Mouse (Mus musculus) brain, embryonic 18.5 days (tissue): ENCODE results near the gene Ccdc62.

Source experiments
- DNase-seq: peaks from one replicate; pipeline ENCODE4 v3.0.0-alpha.2; 2012; ENCODE audit warnings: low read depth, low spot score

Gene Ccdc62

GRCm38 (mm10) chr5:123935931-123936330, 5.5 kb downstream of the Ccdc62 start:
- DNase-seq = no peak

DNA sequence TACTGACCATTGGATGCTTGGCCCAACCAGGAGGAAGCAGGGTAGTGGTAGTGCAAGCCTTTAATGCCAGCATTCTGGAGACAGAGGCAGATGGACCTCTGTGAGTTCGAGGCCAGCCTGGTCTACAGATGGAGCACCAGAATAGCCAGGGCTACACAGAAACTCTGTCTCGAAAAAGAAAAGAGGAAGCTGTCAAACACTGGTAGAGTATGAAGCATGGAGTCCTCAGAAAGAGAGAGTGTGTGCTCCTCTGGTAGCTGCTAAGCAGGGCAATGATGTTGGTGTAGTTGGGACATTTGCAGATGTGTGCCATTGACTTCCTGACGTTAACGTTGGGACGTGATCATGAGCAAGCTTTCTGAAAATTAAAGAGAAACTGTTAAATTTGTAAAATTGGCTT, 8.0 kb downstream of the Ccdc62 start:
- DNase-seq = no peak

DNA sequence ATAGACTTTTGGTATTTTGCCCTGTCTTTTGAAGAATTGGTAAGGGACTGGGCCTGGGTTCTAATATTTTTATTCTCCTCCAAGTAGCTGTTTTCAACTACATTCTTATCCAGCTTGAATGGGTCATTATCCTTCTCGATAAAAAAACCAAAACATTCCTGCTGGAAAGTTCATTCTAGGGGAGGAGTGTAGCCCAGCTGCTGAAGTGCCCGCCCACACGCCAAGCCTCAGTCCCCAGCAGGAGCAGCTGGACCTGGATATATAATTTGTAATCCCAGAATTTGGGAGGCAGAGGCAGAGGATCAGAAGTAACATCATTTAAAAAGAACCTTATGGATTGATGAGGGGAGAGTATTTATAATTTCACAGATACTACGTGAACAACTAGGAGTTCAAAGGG, 16.1 kb downstream of the Ccdc62 start:
- DNase-seq = no peak

DNA sequence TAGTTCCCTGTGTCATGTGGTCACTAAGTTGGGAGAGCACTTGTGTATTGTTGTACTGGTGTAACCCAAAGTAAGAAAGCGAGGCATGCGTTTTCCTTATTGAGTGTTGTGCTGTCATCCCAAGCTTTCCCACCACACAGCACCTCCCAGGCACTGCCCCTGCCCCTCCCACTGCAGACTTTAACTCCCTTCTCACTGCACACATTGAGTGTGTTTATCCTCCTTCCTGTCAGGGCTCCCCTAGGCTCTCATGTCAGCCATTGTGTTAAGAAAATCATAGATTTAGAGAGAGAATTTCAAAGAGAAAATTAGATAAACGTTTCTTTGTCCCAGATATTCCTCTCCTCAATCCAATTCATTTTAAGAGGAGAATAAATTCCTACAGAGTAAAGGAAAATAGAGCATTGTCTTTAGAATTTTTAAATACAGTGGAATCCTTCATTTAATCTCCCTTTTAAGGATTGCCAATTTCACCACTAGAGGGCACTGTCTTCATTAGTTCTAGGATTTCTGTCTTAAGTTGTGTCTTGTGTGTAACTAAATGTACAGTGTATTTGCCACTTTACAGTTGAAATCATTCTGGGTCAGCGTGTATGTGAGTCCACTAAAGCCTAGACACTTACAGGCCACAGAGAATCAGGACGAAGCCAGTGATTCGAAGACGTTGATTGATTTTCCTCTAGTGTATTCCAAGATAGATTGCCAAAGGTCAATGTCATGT, 16.7 kb downstream of the Ccdc62 start:
- DNase-seq = no peak

- DNase-seq = no peak
These were observed 22.0 kb downstream of the Ccdc62 start for GRCm38 (mm10) chr5:123952365-123953045.

- no peak for DNase-seq
These were observed 26.7 kb downstream of the Ccdc62 start for GRCm38 (mm10) chr5:123957213-123957612.

GRCm38 (mm10) chr5:123959018-123959417, 28.5 kb downstream of the Ccdc62 start:
- DNase-seq = no peak

DNA sequence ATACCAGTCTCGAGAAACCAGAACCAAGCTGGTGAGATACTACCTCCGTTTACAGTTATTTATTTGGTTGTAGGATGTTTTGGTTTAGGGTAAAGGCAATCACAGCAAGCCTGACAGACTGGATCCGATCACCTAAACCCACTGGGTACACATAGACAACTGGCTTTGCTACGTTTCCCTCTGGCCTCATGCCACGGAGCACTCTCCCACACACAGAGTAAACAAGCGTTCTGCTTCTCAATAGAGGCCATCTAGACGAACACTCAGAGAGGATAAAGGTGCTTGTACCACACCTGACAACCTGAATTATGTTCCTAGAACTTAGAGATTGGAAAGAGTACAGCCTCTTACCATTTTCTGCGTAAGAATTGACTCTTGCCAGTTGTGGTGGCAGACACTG, 29.6 kb downstream of the Ccdc62 start:
- DNase-seq = no peak

- DNase-seq = no peak
These were observed 30.6 kb downstream of the Ccdc62 start for GRCm38 (mm10) chr5:123961046-123961445.

- DNase-seq = no peak
These were observed 33.7 kb downstream of the Ccdc62 start for GRCm38 (mm10) chr5:123964208-123964607.

- DNase-seq = no peak
These were observed 36.3 kb downstream of the Ccdc62 start for GRCm38 (mm10) chr5:123966759-123967158.

DNA sequence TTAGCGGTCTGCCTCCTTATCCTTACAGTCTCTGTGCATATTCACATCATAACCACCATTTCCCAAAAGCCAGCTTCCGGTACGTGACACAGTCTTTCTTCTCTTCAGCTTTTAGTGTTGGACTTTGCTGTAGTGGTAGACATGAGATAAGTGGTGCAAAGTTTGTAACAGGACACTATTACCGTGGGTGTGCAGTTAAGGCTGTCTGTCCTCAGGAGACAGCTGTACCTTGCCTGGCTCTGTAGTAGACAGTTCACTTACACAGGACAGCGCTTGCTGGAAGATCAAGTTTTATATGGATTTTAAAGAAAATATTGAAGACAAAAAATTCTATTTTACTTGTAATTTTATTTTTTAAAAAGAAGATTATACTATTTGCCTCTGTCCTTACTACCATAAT, 38.0 kb downstream of the Ccdc62 start:
- no peak for DNase-seq

DNA sequence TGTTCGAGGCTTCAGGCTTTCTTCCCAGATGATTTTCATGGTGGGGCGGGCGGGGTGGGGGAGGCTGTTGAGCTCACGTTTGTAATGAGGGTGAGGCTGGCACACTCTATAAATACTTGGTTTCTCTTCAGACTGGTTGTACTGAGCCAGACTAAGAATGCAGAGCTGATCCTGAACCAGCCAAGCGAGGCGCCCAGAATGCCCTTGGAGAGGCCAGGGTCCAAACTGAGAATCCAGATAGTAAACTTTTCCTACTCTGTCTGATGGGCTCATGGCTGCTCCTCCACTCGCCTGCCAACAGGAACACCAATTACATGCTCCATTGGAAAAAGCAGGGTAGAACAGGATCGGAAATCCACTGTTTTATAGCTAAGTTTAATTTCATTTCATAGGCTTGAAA, 38.7 kb downstream of the Ccdc62 start:
- no peak for DNase-seq

DNA sequence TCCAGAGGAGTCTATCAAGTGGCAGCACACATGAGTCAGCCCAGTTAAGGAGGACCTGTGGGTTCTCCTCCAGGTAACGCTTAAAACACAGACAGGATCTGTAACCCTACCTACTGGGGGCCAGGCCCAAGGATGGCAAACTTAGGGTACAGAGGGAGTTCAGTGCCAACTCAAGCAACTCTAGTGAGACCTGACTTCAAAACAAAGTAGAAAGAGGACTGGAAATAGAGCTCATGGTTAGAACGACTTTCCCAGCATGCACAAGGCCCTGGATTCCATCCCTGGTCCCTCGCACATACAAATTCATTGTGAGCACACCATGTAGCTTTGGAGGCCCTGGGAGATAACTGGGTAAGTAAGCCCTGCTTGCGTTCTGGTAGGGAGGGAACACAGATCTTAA, 40.1 kb downstream of the Ccdc62 start:
- DNase-seq = no peak

GRCm38 (mm10) chr5:123972453-123972852, 42.0 kb downstream of the Ccdc62 start:
- no peak for DNase-seq

- DNase-seq = no peak
These were observed 43.1 kb downstream of the Ccdc62 start, which contains the start of gene Hip1r for GRCm38 (mm10) chr5:123973299-123974178. Hip1r (plus strand) TSS chr5:123973628.

GRCm38 (mm10) chr5:123974179-123974485, 43.7 kb downstream of the Ccdc62 start:
- DNase-seq = no peak

- no peak for DNase-seq
These were observed 44.2 kb downstream of the Ccdc62 start for GRCm38 (mm10) chr5:123974616-123975111.

DNA sequence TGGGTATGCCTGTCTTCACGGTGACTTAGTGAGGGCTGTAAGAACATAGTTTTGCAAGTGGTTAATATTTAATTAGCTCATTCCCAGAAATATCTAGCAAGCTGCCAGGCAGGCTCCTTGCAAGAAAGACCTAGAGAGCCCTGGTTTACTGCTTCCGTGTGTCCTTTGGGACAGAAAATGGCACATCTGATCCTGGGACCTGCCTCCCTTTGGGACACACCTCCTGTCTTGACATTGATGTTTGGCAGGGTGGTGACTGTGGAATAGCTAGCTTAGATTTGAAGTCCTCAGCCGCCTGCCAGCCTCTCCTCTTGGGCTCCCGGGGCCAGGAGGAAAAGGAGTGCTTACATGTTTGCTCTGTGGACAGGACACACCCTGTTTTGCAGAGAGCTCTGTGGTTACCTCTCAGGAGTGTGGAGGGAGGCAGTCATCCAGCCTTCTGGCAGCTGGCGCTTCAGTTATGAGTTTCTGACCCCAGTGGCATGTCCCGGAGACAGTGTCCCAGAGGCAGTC, 45.2 kb downstream of the Ccdc62 start:
- DNase-seq = no peak

DNA sequence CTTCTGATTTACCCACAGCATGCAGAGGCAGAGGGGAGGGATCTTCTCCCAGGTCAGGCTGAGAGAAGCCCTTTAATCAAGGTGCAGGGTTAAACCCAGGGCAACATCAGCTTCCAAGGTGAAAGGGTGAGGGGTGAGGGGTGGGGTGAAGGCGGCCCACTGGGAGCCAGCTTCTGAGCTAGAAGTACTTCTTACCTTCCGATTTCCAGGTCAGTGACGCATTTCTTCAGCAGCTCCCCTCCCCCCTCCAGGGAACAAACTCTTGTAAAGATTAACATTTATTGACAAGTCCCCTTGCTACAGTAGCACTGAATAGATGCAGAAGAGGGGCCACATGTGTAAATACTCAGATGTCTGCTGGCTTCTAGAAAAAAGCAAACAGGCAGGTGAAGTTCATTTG, 46.8 kb downstream of the Ccdc62 start:
- DNase-seq = no peak

GRCm38 (mm10) chr5:123978131-123978530, 47.7 kb downstream of the Ccdc62 start:
- no peak for DNase-seq
